Mouse (Mus musculus): ENCODE measurements around the gene Nt5dc1. TPM values are rescaled to one million over a fixed set of nuclear protein-coding genes. Genes with fewer than 3 reads are reported as not detected.
"Not testable (repeated sequence)": the region's sequence is repeated elsewhere in the genome, so short reads cannot be mapped to it uniquely, and the experiment has no call there.

Gene Nt5dc1
- polyA plus RNA-seq, 1 experiment from 2014 or later: 1.7 TPM

DNA sequence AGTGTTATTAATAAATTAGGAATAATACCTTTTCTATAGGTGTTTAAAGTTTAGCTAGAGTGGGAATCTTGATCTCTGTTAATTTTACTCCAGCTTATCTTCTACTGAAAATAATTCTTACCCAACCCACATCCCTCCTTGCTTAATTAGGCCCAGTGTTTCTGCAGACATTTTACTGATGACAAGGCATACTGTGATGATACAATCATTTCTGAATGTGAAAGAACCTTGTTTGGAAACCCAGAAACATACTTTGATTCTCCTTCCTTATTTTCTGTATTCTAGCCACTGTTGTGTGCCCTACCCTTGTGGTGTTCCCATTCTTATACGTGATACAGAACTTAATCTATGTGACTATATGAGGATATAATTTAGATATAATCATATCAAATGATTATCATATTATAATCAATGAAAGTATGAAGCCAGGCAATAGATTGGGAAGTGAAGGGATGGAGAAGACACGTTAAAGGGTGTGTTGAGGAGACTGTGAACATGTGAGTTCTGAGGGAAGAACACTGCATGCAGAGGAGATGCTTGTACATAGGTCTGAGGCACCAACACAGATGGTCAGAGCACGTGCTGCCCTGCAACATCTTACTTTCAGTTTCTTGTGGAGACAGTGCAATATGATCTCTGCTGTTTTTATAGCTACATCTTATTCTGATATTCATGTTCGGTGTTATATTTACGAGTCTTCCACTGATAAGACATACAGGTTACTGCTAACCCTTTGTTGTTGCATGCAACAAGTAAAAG, 150.9 kb downstream of the Nt5dc1 start:
- 76% methylated on average over 5 of the region's 5 CpGs for whole genome bisulfite sequencing
- H3K27me3 ChIP-seq (ENCODE audit: control insufficient read depth, insufficient read depth, low read depth, low read length): no peaks in the 10 kb centered on the region

GRCm38 (mm10) chr10:34265106-34265505, 153.2 kb downstream of the Nt5dc1 start:
- Histone ChIP-seq H3K36me3 (ENCODE audit: control insufficient read depth, insufficient read depth, low read length) (no peaks in the 10 kb centered on the region), H3K27ac (ENCODE audit: low read length) (no peak overlapping the region), H3K27me3 (ENCODE audit: control insufficient read depth, insufficient read depth, low read depth, low read length) (no peaks in the 10 kb centered on the region), H3K4me2 (ENCODE audit: low read length) (no peak overlapping the region), H3K4me1 (ENCODE audit: control insufficient read depth, insufficient read depth, low read length) (no peaks in the 10 kb centered on the region), H3K9me3 (replicated peaks; ENCODE audit: control insufficient read depth, low read length, poor library complexity, severe bottlenecking) (no peaks in the 10 kb centered on the region), H3K4me3 (ENCODE audit: low read depth, low read length) (no peak overlapping the region), H3K9ac (ENCODE audit: low read depth, low read length) (no peak overlapping the region)
- 81% methylated on average over 4 of the region's 4 CpGs for WGBS
- no peak for ATAC-seq

More for the DNA sequence above, 150.9 kb downstream of the Nt5dc1 start:
- no peak overlapping the region for H3K9ac ChIP-seq (ENCODE audit: low read depth, low read length)
- no peak for ATAC-seq
- no peak overlapping the region for H3K4me2 ChIP-seq (ENCODE audit: low read length)
- H3K4me1 ChIP-seq (ENCODE audit: control insufficient read depth, insufficient read depth, low read length): no peaks in the 10 kb centered on the region
- H3K36me3 ChIP-seq (ENCODE audit: control insufficient read depth, insufficient read depth, low read length): no peaks in the 10 kb centered on the region
- no peak overlapping the region for H3K4me3 ChIP-seq (ENCODE audit: low read depth, low read length)
- H3K9me3 ChIP-seq (replicated peaks; ENCODE audit: control insufficient read depth, low read length, poor library complexity, severe bottlenecking): no peaks in the 10 kb centered on the region
- H3K27ac ChIP-seq (ENCODE audit: low read length): no peak overlapping the region

GRCm38 (mm10) chr10:34252833-34253232, 165.5 kb downstream of the Nt5dc1 start:
- WGBS: 91% methylated on average over 9 of the region's 9 CpGs
- not testable (repeated sequence) for H3K9me3 ChIP-seq (replicated peaks; ENCODE audit: control insufficient read depth, low read length, poor library complexity, severe bottlenecking); H3K27ac ChIP-seq (ENCODE audit: low read length); H3K27me3 ChIP-seq (ENCODE audit: control insufficient read depth, insufficient read depth, low read depth, low read length); H3K9ac ChIP-seq (ENCODE audit: low read depth, low read length); H3K36me3 ChIP-seq (ENCODE audit: control insufficient read depth, insufficient read depth, low read length); H3K4me1 ChIP-seq (ENCODE audit: control insufficient read depth, insufficient read depth, low read length); H3K4me3 ChIP-seq (ENCODE audit: low read depth, low read length); H3K4me2 ChIP-seq (ENCODE audit: low read length); ATAC-seq

GRCm38 (mm10) chr10:34249594-34249993, 168.8 kb downstream of the Nt5dc1 start:
- Histone ChIP-seq H3K4me2 (ENCODE audit: low read length) (no peak overlapping the region), H3K4me3 (ENCODE audit: low read depth, low read length) (no peak overlapping the region), H3K27me3 (ENCODE audit: control insufficient read depth, insufficient read depth, low read depth, low read length) (no peaks in the 10 kb centered on the region), H3K4me1 (ENCODE audit: control insufficient read depth, insufficient read depth, low read length) (no peaks in the 10 kb centered on the region), H3K9me3 (replicated peaks; ENCODE audit: control insufficient read depth, low read length, poor library complexity, severe bottlenecking) (no peaks in the 10 kb centered on the region), H3K9ac (ENCODE audit: low read depth, low read length) (no peak overlapping the region), H3K27ac (ENCODE audit: low read length) (no peak overlapping the region), H3K36me3 (ENCODE audit: control insufficient read depth, insufficient read depth, low read length) (no peaks in the 10 kb centered on the region)
- no peak for ATAC-seq
- WGBS: 66% methylated on average over 2 of the region's 2 CpGs

GRCm38 (mm10) chr10:34247757-34248156, 170.6 kb downstream of the Nt5dc1 start:
- no peak overlapping the region for H3K4me2 ChIP-seq (ENCODE audit: low read length)
- no peaks in the 10 kb centered on the region for H3K27me3 ChIP-seq (ENCODE audit: control insufficient read depth, insufficient read depth, low read depth, low read length)
- WGBS: 47% methylated on average over 3 of the region's 3 CpGs
- H3K4me1 ChIP-seq (ENCODE audit: control insufficient read depth, insufficient read depth, low read length): no peaks in the 10 kb centered on the region
- no peaks in the 10 kb centered on the region for H3K9me3 ChIP-seq (replicated peaks; ENCODE audit: control insufficient read depth, low read length, poor library complexity, severe bottlenecking)
- no peak for ATAC-seq
- no peaks in the 10 kb centered on the region for H3K36me3 ChIP-seq (ENCODE audit: control insufficient read depth, insufficient read depth, low read length)
- H3K9ac ChIP-seq (ENCODE audit: low read depth, low read length): no peak overlapping the region
- H3K4me3 ChIP-seq (ENCODE audit: low read depth, low read length): no peak overlapping the region
- H3K27ac ChIP-seq (ENCODE audit: low read length): no peak overlapping the region

DNA sequence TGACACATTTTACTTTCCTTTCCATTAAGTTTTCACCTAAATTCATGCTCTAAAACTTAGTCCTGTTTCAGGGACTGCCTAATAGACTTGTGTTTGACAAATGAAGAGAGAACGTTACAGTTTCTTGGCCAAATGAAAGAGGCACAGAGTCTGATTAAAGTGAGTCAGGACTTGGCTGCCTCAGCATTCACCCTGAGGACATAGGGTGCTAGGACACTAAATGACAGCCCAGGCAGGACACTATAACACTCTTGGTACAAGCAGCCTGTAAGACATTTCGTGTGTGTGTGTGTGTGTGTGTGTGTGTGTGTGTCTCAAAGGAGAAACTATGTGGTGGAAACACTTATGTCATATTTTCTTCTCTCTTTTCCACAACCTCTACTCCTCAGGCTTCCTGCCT, 172.2 kb downstream of the Nt5dc1 start:
- Histone ChIP-seq H3K4me2 (ENCODE audit: low read length) (no peak overlapping the region), H3K27ac (ENCODE audit: low read length) (no peak overlapping the region), H3K4me1 (ENCODE audit: control insufficient read depth, insufficient read depth, low read length) (no peaks in the 10 kb centered on the region), H3K9me3 (replicated peaks; ENCODE audit: control insufficient read depth, low read length, poor library complexity, severe bottlenecking) (no peaks in the 10 kb centered on the region), H3K27me3 (ENCODE audit: control insufficient read depth, insufficient read depth, low read depth, low read length) (no peaks in the 10 kb centered on the region), H3K36me3 (ENCODE audit: control insufficient read depth, insufficient read depth, low read length) (no peaks in the 10 kb centered on the region), H3K9ac (ENCODE audit: low read depth, low read length) (no peak overlapping the region), H3K4me3 (ENCODE audit: low read depth, low read length) (no peak overlapping the region)
- ATAC-seq: no peak
- 76% methylated on average over 2 of the region's 2 CpGs for WGBS

- no peak overlapping the region for H3K27ac ChIP-seq (ENCODE audit: low read length)
- H3K4me2 ChIP-seq (ENCODE audit: low read length): no peak overlapping the region
- no peaks in the 10 kb centered on the region for H3K4me1 ChIP-seq (ENCODE audit: control insufficient read depth, insufficient read depth, low read length)
- 85% methylated on average over 5 of the region's 5 CpGs for WGBS
- no peak overlapping the region for H3K9ac ChIP-seq (ENCODE audit: low read depth, low read length)
- no peaks in the 10 kb centered on the region for H3K27me3 ChIP-seq (ENCODE audit: control insufficient read depth, insufficient read depth, low read depth, low read length)
- no peaks in the 10 kb centered on the region for H3K36me3 ChIP-seq (ENCODE audit: control insufficient read depth, insufficient read depth, low read length)
- no peak for ATAC-seq
- H3K9me3 ChIP-seq (replicated peaks; ENCODE audit: control insufficient read depth, low read length, poor library complexity, severe bottlenecking): no peaks in the 10 kb centered on the region
- no peak overlapping the region for H3K4me3 ChIP-seq (ENCODE audit: low read depth, low read length)
These were observed 173.6 kb downstream of the Nt5dc1 start for GRCm38 (mm10) chr10:34244745-34245144.

- Histone ChIP-seq H3K36me3 (ENCODE audit: control insufficient read depth, insufficient read depth, low read length) (no peaks in the 10 kb centered on the region), H3K27ac (ENCODE audit: low read length) (no peak overlapping the region), H3K9me3 (replicated peaks; ENCODE audit: control insufficient read depth, low read length, poor library complexity, severe bottlenecking) (no peaks in the 10 kb centered on the region), H3K9ac (ENCODE audit: low read depth, low read length) (no peak overlapping the region), H3K4me2 (ENCODE audit: low read length) (no peak overlapping the region), H3K4me1 (ENCODE audit: control insufficient read depth, insufficient read depth, low read length) (no peaks in the 10 kb centered on the region), H3K4me3 (ENCODE audit: low read depth, low read length) (no peak overlapping the region), H3K27me3 (ENCODE audit: control insufficient read depth, insufficient read depth, low read depth, low read length) (no peaks in the 10 kb centered on the region)
- no peak for ATAC-seq
- WGBS: 73% methylated on average over 4 of the region's 4 CpGs
These were observed 179.8 kb downstream of the Nt5dc1 start for GRCm38 (mm10) chr10:34238536-34238935.

Measured in midbrain, embryonic 16.5 days (tissue).